Mouse (Mus musculus) T-helper 1 cell (primary cell): ENCODE results near the gene Crygc.
"Not testable (repeated sequence)": the region's sequence is repeated elsewhere in the genome, so short reads cannot be mapped to it uniquely, and the experiment has no call there.

Experiments used
- in situ Hi-C: fragments of 300-600 bp; cut with MboI, MseI; formaldehyde crosslinking; loops from one replicate; pipeline ENCODE4 v1.15.1; 2025; ENCODE audit warnings: high pct_unique_total_duplicates

Gene Crygc

GRCm38 (mm10) chr1:65063352-65063751 is 10.1 kb downstream of the Crygc start, which contains the start of gene Crygd:
Gene Crygd, minus strand, starts transcription at chr1:65063452.
- in situ Hi-C loops = no loop called here

- in situ Hi-C loops = no loop called here
These were observed 21.3 kb downstream of the Crygc start for GRCm38 (mm10) chr1:65052140-65052539.

- in situ Hi-C loops = no loop called here
These were observed 21.8 kb downstream of the Crygc start for GRCm38 (mm10) chr1:65051696-65052095.

- in situ Hi-C loops = not testable (repeated sequence)
These were observed 22.5 kb downstream of the Crygc start, which contains the start of gene Cryge for GRCm38 (mm10) chr1:65050952-65051351. Gene Cryge, minus strand, starts transcription at chr1:65051149.

- in situ Hi-C loops = no loop called here
These were observed 24.7 kb downstream of the Crygc start for GRCm38 (mm10) chr1:65048781-65049180.

- in situ Hi-C loops = no loop called here
These were observed 26.9 kb downstream of the Crygc start for GRCm38 (mm10) chr1:65046401-65047109.

DNA sequence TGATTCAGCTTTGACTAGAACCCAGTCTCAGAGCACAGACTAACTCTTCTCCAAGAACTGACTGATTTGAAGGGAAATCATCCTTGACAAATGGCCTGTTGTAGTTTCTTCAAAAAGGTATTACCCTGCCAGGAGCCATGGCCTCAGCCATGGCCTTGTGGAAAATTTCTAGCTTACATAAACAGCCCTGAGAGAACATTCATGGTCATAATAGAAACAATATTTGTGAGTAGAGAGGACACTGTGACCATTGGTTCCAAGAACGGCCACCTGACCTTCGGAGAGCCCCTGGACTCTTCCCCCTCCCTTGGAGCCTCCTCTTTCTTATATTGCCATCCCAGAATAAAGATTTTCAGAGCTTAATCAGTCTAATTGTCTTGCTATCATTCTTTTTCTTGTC is 30.1 kb downstream of the Crygc start:
- in situ Hi-C loops = no loop called here

DNA sequence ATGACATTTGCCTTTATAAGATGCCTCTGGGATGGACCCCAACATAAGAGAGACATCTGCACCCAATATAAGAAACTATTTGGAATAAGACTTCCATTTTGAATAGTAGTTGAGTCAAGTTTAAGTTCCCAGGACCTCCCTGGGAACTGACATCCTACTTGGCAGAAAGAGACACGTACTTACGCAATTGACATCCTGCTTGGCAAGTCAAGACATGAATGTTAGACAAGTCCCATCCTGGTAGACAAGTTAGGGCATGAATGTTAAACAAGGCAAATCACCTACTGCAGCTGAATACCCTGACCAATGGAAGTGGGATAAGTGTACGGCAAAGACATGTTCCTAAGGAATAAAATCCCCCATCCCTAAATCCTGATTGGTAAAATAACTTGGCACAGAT is 31.7 kb downstream of the Crygc start:
- in situ Hi-C loops = no loop called here

GRCm38 (mm10) chr1:65040806-65041205 is 32.7 kb downstream of the Crygc start:
- in situ Hi-C loops = no loop called here

DNA sequence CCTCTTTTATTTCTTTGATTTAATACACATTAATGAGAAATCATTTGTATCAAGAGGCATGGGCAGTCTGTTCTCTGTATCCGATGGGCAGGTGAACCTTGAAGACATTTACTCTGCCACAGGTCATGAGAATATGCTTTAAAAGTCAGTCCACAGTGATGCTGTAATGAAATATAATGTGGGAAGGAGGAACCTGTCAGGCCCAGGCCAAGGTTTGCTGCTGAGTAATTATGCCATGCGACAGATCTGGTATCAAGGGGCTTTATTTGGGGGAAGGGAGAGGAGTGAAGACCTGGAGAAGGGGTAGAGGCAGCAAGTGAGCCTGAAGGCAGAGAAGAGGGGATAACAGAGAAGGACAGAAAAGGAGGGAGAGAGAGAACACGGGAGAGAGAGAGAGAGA is 33.8 kb downstream of the Crygc start:
- in situ Hi-C loops = no loop called here

DNA sequence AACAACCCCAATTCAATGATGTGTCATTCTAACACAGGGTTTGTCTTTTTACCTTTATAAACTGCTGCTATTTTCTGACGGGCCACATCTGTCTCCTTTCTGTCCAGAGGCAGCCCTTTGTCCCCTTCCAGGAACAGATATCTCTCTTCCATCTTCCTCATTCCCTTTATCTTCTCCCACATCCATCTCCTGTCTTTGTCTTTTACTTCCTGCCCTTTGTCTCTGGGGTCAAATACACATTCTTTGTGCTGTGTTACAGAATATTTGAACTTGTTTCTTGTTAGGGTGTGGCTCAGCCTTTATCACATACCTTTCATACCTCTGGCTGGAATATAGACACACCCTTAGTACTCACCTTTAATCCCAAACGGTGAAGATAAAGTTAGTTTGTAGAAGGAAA is 35.9 kb downstream of the Crygc start:
- in situ Hi-C loops = no loop called here

- in situ Hi-C loops = no loop called here
These were observed 38.0 kb downstream of the Crygc start for GRCm38 (mm10) chr1:65035513-65035912.

GRCm38 (mm10) chr1:65032641-65033040 is 40.8 kb downstream of the Crygc start, which contains the start of gene Akr1cl:
Gene Akr1cl, minus strand, starts transcription at chr1:65032759.
- in situ Hi-C loops = no loop called here

DNA sequence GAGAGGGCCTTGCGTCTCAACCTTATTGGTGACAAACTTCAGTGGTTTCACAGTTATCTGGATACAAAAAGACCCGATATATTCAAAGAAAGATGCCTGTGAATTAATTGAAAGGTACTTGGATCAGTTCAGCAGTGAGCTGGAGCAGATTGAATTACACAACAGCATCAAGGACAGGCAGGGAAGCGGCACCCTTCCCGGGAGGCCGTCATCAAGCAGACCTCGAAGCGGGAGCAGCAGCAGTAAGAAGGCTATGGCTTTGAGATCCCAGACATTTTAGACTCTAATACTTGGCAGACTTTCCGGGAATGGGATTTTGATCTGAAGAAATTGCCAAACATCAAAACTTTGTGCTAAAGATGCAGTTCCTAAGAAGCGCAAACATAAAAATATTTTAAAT is 45.3 kb downstream of the Crygc start:
- in situ Hi-C loops = no loop called here
